Mouse (Mus musculus) testis, postnatal 10 days (tissue): ENCODE data around the gene Hist1h2bf.
"Not testable (repeated sequence)": the region's sequence is repeated elsewhere in the genome, so short reads cannot be mapped to it uniquely, and the experiment has no call there.

Source experiments
- DNase-seq: peaks from one replicate; pipeline ENCODE4 v3.0.0; 2021; ENCODE audit warnings: low spot score

Hist1h2bf gene

DNA sequence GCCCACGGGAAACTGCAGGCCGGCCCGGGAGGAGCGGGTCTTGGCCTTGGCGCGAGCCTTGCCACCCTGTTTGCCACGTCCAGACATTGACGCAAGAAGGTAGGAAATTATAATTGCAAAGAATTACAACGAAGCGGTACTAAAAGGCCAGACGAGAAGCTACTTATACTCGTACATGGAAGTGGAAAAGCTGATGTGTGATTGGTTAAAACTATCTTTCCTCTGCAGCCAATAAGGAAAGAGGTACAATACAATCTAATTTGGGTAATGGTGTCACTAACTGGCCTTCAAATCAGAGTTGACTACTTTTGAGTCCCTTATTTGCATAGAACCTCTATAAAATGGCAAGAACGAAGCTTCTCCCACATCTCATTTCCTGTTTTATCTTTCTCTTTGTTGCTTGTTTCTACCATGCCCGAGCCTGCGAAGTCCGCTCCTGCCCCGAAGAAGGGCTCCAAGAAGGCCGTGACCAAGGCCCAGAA is 2.9 kb downstream of the Hist1h2bf start, which contains the start of the genes Hist1h2ae and Hist1h2bg:
Gene Hist1h2ae, minus strand, starts transcription at position 199 of the 482 bp plus-strand sequence.
Gene Hist1h2bg, plus strand, starts transcription at position 375 of the 482 bp plus-strand sequence.
- DNase-seq: peak; percentile 58

DNA sequence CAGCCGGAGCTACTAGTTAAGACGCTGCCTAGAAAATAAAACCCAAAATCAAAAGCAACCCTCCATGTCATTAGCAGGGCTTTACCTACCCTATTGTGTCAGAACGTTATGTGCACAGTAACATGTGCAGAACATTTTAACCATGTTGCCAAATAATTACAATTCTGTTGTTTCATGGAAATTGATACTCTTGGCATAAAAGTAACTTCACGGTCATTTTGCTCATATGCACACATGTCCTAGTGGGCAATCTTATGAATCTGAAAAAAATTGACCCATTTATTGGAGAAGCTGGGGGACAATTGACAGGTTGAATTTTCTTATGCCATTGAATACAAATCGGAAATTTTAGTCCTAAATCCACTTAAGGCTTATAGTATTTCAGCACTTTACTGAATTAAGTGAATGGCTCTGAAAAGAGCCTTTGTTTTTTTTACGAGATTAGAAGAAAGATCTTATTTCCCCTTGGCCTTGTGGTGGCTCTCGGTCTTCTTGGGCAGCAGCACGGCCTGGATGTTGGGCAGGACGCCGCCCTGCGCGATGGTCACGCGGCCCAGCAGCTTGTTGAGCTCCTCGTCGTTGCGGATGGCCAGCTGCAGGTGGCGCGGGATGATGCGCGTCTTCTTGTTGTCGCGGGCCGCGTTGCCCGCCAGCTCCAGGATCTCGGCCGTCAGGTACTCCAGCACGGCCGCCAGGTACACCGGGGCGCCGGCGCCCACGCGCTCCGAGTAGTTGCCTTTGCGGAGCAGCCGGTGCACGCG is 3.6 kb downstream of the Hist1h2bf start:
- DNase-seq: not testable (repeated sequence)

DNA sequence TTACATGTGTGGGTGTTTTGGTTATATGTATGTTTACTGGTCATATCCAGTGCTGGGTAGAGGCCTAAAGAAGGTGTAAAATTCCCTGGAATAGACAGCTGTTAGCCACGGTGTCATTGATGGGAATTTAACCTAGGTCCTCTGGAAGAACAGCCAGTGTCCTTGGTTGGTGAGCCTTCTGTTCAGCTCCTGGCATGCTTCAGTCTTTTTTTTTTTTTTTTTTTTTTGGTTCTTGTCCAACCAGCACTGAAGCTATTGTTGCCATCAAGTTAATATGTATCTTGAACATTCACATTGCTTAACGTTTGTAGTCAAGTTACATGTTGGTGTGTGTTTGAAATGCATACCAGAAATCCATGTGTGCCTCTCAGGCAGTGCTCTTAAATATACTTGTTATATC is 9.5 kb downstream of the Hist1h2bf start:
- DNase-seq: no peak

DNA sequence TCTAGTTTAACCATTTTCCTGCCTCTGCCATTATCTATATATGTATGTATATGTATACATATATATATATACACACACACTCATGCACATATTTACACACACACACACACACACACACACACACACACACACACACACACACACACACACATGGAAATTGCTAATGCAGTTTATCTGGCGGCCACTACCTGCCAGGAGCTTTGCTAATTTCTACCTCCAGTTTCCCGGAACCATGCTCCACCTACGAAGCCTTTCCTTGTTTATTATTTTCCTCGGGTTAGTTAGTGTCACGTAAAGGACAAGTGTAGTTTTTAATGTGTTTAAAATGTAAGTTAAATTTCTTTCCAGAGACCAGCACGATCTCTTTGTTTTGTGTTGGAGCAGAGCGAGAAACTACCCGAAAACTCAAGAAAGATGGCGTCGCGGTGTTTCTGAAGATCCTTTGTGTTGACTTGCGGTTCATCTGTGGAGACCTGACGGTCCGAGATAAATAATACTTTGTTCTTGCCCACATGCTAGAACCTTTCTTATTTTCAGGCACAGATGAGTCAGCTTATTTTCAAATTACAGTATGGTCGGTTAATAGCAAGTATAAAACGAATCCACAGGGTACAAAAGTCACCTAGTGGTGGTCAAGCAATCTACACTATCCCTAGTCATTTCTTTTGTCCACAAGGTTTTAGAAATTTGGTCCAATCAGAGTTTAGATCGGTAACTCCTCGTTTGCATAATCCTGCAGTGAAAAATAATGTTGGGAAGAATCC is 11.1 kb downstream of the Hist1h2bf start:
- DNase-seq: no peak

DNA sequence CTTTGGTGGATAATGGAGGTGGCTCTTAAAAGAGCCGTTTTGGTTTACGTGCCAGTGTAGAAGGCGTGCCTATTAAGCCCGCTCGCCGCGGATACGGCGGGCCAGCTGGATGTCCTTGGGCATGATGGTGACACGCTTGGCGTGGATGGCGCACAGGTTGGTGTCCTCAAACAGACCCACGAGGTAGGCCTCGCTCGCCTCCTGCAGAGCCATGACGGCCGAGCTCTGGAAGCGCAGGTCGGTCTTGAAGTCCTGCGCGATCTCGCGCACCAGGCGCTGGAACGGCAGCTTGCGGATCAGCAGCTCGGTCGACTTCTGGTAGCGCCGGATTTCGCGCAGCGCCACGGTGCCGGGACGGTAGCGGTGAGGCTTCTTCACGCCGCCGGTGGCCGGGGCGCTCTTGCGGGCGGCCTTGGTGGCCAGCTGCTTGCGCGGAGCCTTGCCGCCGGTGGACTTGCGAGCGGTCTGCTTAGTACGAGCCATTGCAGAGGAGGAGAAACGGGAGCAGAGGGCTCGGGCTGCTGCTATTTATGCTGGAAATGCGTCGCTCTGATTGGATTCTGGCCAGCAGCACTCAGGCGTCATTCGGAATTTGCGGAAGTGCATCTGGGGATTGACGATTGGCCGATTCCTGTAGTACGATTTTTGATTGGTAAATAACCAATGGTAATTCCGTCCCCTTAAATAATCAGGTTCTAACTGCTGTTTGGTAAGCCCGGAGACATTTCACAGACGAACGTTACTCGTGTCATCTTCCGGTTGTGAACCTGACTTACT is 11.9 kb downstream of the Hist1h2bf start, which contains the start of gene Hist1h3e:
Gene Hist1h3e, minus strand, starts transcription at position 487 of the 777 bp plus-strand sequence.
- DNase-seq: peak; percentile 92

DNA sequence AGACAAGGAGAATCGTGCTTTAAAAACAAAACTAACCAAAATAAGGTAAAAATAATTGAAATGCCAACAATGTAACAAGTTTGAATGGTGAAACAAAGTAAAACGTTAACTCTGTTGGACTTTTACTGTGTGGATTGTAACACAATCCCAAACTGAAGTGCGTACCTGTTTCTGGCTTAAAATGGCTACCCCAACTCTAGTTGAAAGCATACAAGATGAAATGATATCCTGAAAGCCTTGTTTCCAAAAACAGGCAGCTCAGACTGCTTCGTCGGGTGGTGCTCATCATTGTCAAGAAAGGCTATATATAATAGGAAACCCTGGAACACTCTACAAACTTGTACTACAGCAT is 12.5 kb downstream of the Hist1h2bf start:
- DNase-seq: not testable (repeated sequence)

DNA sequence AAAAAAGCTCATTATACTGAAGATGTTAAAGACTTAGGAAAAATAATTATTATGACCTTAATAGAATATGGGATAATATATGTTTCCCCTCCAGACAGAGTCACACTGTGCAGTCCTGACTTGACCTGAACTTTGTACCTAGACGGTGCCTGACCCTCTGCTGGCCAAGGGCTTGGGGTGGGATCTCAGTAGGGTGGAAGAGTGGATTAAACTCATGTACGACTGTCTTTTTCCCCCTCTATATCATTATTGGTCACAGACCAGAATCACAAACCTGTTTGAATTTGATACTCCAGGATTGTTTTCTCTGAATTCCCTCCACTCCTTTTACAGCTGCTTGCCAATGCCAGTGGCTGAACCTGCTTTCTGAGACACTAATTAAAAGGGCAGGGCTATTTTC is 13.3 kb downstream of the Hist1h2bf start:
- DNase-seq: not testable (repeated sequence)

DNA sequence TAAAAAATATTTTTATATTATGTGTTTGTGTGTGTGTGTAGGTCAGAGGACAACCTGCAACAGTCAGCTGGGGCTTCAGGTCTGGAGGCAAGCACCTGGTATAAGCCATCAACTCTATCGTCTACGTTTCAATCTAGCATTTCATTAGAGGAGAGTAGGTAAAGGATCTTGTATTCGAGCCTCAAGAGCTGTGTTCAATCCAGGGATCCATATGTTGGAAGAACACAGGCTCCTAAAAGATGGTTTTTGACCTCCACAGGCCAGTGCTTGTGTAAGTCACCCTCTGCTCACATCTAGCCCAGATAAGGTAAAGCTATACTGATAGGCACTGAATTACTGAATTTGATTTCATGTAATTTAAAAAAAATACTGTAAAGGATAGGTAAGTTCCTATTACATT is 17.1 kb downstream of the Hist1h2bf start:
- no peak for DNase-seq

DNA sequence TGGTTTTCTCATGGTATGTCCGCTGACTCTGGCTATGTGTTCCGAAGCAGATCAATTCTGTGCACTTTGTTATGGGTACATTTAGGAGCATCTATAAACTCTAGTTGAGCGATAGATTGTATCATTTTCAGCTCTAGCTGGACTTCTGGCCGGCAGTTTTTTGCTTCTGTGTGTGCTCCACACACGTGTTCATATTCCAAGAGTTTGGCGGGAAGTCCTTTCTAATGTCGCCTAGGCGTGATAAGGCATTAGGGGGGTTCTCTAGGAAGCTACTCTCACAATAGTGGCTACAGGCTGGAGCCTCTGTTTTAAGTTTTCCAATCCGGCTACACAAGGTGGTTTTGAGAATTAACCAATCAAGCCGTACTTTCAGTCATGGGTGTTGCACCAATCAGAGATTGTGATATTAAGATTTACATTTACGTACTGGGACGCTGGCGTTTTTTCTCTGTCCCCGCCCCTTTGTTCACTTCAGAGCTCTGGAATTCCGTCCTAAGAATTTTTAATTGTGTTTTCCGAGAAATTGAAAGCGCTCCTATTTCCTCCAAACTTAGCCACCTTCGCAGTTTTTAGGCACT is 18.1 kb downstream of the Hist1h2bf start:
- peak; percentile 54 for DNase-seq

DNA sequence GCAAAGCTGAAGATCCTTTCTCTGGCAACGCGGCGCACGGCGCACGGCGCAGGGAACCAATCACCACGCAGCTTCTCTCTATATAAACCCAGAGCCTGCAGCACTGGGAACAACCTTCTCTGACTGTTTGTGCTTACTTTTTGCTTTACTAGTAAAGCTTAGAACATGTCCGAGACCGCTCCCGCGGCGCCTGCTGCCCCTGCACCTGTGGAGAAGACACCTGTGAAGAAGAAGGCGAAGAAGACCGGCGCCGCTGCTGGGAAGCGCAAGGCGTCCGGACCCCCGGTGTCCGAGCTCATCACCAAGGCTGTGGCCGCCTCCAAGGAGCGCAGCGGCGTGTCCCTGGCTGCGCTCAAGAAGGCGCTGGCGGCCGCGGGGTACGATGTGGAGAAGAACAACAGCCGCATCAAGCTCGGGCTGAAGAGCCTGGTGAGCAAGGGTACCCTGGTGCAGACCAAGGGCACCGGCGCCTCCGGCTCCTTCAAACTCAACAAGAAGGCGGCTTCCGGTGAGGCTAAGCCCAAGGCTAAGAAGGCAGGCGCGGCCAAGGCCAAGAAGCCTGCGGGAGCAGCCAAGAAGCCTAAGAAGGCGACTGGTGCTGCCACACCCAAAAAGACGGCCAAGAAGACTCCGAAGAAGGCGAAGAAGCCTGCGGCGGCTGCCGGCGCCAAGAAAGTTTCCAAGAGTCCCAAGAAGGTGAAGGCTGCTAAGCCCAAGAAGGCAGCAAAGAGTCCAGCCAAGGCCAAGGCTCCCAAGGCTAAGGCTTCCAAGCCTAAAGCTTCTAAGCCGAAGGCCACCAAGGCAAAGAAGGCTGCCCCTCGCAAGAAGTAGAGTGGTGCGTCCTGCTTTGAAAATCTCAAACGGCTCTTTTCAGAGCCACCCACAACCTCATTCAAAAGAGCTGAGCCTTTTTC is 18.8 kb downstream of the Hist1h2bf start:
- peak; percentile 76 for DNase-seq

DNA sequence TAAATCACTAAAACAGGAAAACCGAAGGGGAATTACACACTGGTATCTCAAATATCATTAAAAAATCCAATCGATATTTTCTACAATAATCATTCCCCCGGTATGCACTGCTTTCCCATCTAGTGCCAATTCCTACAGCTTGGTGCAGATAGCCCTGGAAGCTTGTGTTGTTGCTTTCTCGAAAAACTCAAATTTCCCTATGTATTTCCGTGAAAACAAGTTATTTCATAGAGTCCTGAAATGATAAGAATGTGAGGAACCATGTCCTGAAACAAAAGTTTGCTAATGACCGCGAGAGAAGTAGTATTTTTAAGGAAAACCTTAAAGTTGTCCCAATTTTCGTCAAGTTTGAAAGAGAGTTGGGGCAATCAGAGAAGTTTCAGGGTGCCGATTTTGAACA is 19.6 kb downstream of the Hist1h2bf start:
- no peak for DNase-seq

DNA sequence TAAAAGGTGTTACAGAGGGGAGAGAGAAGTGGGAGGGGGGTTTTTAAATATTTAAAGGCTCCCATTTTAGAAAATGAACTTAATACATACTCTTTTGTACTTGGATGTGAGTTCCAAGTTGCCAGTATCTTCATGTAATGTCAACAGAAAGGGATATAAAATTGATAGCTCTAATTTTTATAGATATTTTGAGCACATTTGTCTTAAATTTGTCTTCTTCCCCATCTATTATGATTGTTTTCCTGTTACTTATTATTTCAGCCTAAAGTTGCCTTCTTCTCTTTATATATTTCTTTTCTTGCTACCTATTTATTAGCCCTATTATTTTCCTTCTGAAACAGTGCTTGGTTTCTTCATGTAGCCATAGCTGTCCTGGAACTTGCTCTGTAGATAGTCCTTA is 21.0 kb downstream of the Hist1h2bf start, which contains the start of gene Hist1h1d:
Gene Hist1h1d, plus strand, starts transcription at position 301 of the 400 bp plus-strand sequence.
- DNase-seq: no peak

DNA sequence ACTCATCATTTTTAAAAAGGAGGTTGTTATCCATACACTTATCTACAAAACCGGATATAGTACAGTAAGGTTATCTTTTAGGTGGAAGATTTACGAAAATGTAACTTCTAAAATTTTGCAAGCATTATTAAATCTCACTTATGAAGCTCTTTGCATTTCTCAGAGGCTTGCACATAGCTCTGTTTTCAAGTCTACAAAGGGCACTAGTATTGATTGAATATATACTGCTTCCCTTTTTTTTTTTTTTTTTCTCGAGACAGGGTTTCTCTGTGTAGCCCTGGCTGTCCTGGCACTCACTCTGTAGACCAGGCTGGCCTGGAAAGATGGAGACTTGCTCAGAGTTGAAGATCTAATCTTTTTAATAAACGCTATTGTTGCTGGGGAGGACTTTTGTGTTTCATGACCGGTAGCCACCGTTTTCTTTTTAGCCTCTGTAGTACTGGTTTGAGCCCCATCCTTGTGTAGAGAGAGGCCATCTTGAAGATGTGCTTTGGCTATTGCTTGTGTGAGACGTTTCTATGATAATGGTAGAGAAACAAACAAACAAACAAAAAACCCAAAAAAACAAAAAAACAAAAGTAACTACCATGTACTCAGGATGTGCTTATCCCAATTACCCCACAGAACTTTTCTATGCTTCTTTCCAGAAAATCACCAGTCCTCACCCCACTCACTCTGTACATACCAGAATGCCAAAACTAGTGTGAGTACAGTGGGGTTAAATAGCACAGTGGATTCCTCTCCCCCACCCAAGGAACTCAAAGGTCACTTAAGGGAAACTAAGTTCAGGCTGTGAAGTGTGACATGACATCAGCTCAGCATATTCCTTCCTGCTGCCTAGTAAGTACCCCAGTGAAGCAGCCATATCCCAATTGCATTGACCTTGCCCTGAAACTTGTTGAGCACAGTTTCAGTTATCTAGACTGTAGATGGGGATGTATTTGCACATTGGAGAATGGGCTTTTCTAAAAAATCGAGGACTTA is 21.8 kb downstream of the Hist1h2bf start:
- no peak for DNase-seq

DNA sequence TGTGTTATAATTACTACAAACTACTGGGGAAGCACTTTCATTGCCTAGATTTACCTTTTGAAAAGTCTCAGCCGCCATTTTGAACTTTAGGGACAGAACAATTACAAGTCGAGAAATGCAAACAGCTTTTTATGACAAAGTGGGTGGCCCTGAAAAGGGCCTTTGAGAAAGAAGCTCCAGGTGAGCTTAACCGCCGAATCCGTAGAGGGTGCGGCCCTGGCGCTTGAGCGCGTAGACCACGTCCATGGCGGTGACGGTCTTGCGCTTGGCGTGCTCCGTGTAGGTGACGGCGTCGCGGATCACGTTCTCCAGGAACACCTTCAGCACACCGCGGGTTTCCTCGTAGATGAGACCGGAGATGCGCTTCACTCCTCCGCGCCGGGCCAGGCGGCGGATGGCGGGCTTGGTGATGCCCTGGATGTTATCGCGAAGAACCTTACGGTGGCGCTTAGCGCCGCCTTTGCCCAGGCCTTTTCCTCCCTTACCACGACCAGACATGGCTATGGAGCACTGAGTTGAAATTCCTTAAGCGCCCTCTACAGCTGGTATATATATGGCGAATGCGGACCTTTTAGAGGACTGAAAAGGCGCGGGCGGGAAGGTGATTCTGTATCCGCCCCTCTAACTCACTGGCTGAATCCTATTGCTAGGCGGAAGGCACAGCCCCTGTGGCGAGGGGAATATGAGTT is 22.7 kb downstream of the Hist1h2bf start, which contains the start of gene Hist1h4f:
Gene Hist1h4f, minus strand, starts transcription at position 503 of the 689 bp plus-strand sequence.
- DNase-seq: peak; percentile 81

DNA sequence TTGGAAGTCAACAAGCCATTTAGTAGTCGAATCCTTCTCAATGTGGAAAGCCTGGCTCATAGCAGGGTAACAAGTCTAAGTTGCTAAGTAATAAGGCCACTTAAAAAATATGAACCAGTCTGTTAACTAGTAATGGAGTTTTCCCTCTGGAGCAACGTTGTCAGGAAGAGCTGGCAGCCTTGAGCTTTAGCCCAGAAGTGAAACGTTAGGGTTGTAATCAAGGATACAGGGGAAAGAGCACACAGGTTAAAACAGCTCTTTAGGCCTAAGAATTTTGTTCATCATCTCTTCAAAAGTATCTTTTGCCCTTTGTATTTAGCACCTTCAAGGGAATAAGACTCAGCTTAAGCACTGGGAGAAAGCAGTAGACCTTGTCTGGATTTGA is 23.2 kb downstream of the Hist1h2bf start:
- no peak for DNase-seq

DNA sequence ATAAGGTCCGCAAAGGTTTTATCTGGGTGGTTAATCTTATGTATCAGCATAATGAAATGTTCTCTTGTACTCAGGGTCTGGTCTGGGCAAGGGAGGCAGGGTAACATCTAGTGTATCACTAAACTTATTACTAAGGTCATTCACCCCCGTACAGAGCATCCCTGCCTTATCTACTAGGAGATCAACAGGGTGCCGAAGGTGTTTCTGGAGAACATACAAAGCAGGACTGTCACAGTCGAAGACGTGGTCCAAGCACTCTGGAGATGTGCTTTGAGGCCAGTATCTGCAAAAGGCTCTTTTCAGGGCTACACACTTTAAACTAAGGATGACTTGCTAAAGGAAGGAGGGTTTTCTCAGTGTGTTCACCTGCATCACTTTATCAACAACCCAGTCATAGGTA is 27.3 kb downstream of the Hist1h2bf start:
- DNase-seq: no peak

DNA sequence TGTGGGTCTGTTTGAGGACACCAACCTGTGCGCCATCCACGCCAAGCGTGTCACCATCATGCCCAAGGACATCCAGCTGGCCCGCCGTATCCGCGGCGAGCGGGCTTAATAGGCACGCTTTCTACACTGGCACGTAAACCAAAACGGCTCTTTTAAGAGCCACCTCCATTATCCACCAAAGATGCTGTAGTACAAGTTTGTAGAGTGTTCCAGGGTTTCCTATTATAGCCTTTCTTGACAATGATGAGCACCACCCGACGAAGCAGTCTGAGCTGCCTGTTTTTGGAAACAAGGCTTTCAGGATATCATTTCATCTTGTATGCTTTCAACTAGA is 29.2 kb downstream of the Hist1h2bf start:
- not testable (repeated sequence) for DNase-seq

DNA sequence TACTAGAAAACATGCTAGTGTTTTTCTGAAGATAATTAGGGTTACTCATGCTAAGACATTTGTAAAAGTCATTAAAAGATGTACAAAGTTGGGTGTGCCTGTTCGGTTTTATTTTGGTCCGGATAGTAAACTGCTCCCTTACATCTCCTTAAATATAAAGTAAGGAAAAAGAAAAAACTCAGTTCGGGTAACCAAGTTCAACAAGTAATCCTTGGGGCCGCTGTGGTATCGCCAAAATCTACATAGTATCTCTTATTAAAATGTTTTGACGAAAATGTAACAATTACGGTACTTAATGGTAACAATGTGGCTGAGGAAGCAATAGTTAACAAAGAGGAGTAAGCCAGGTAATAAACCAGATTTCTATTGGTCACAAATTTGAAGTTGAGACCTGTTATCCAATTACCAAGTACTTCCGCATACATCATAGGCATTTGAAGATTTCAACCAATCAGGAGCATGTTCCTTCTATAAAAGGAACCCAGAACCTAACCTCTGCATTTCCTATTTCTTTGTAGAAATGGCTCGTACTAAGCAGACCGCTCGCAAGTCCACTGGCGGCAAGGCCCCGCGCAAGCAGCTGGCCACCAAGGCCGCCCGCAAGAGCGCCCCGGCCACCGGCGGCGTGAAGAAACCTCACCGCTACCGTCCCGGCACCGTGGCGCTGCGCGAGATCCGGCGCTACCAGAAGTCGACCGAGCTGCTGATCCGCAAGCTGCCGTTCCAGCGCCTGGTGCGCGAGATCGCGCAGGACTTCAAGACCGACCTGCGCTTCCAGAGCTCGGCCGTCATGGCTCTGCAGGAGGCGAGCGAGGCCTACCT is 29.8 kb downstream of the Hist1h2bf start, which contains the start of gene Hist1h3f:
Gene Hist1h3f, plus strand, starts transcription at position 88 of the 822 bp plus-strand sequence.
- DNase-seq: peak; percentile 63
